8 mouse cellular contexts compared by ENCODE assay signal in the genomic region with DNA sequence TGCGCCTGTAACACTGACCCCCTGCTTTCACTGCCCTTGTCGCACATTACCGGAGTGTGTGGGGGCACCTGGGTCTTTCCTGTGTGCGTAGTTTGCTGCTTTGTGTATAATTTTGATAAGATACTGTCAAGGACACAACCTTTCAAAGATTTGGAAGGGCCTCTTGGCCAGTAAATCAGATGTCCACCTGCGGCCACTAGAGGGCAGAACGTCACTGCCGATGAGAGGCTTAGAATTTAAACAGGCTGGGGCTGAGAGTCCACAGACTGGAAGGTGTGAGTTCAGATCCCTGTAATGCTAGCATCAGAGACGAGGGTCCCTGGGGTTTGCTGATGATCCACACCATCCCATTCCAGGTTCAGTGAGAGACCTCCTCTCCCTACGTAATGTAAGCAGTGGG. TPM values are rescaled to one million over a fixed set of nuclear protein-coding genes. Genes with fewer than 3 reads are reported as not detected.
DNase-seq lines count a peak whose midpoint lies in the region; ATAC-seq lines count a peak whose summit lies in the region.

No protein-coding gene starts in this region.

- H3K4me2 ChIP-seq in heart, embryonic 11.5 days: no peak overlapping the region
- H3K4me2 ChIP-seq in midbrain, embryonic 15.5 days: no peak overlapping the region

- WGBS in heart, embryonic 11.5 days (ENCODE audit: insufficient replicate concordance): 31% methylated on average over 9 of the region's 9 CpGs
- WGBS in midbrain, embryonic 15.5 days: 44% methylated on average over 9 of the region's 9 CpGs

- no peak for ATAC-seq in heart, embryonic 11.5 days (replicated peaks; ENCODE audit: insufficient number of reproducible peaks, low FRiP score, low TSS enrichment)
- ATAC-seq in midbrain, embryonic 15.5 days (replicated peaks): peak; percentile 38; the same call in 1 of the 2 replicates

- no peaks in the 10 kb centered on the region; the same call in 1 of the 2 replicates for H3K9me3 ChIP-seq in heart, embryonic 11.5 days (replicated peaks; ENCODE audit: control insufficient read depth, low read length)
- H3K9me3 ChIP-seq in midbrain, embryonic 15.5 days: no peaks in the 10 kb centered on the region

- intact Hi-C loops in left cerebral cortex, postnatal 4 days (cut with DNase I): no loop called here

- DNase-seq in heart, adult 11 months: peak; percentile 95
- peak; percentile 30 for DNase-seq in Muller cell, postnatal 12 days (ENCODE audit: inconsistent ontology term)
- peak; percentile 74 to 85 for DNase-seq in cerebellum, postnatal 25 days
- peak; percentile 80 for DNase-seq in heart, adult 8-10 months (ENCODE audit: low spot score)
- DNase-seq in left cerebral cortex, postnatal 4 days: peak; percentile 76
- peak; percentile 65 to 85 for DNase-seq in spleen, postnatal 10 days (ENCODE audit: low spot score in 2 of 2)

- H3K27me3 ChIP-seq in heart, embryonic 11.5 days (ENCODE audit: control insufficient read depth, insufficient read depth, low read length): no peaks in the 10 kb centered on the region
- H3K27me3 ChIP-seq in midbrain, embryonic 15.5 days (replicated peaks): no peaks in the 10 kb centered on the region

- H3K27ac ChIP-seq in heart, embryonic 11.5 days (ENCODE audit: low read depth, low read length): no peak overlapping the region
- no peak overlapping the region for H3K27ac ChIP-seq in midbrain, embryonic 15.5 days

- peaks cover 13% of the 10 kb centered on the region for H3K4me1 ChIP-seq in heart, embryonic 11.5 days (ENCODE audit: control insufficient read depth, insufficient read depth, low read length)
- peaks cover 3% of the 10 kb centered on the region; the same call in 1 of the 2 replicates for H3K4me1 ChIP-seq in midbrain, embryonic 15.5 days

- H3K9ac ChIP-seq in heart, embryonic 11.5 days (ENCODE audit: low read depth, low read length): no peak overlapping the region
- H3K9ac ChIP-seq in midbrain, embryonic 15.5 days: no peak overlapping the region

- H3K36me3 ChIP-seq in heart, embryonic 11.5 days (ENCODE audit: control insufficient read depth, insufficient read depth, low read length): peaks cover 16% of the 10 kb centered on the region
- peaks cover 9% of the 10 kb centered on the region; the same call in 1 of the 2 replicates for H3K36me3 ChIP-seq in midbrain, embryonic 15.5 days (replicated peaks)

- H3K4me3 ChIP-seq in heart, embryonic 11.5 days (ENCODE audit: low read depth, low read length): no peak overlapping the region
- no peak overlapping the region for H3K4me3 ChIP-seq in midbrain, embryonic 15.5 days

RNA-seq across cellular contexts. Expression of a gene that starts 13.5 kb away (rescaled TPM):
- polyA plus RNA-seq in heart, embryonic 11.5 days (2014; fragmentation: Nextera tagmentation; extraction: Ambion mirVana): 339 and 341 TPM in 2 replicates
- 10 to 100 TPM; 17.8 to 27.4 (median 21.4) TPM for total RNA-seq in heart, adult 8-10 months (2022)
- 10 to 100 TPM; 13.0 to 16.7 TPM for total RNA-seq in left cerebral cortex, postnatal 4 days (2021)
- polyA plus RNA-seq in midbrain, embryonic 15.5 days (2015; fragmentation: Nextera tagmentation; extraction: Ambion mirVana): 55.4 and 62.2 TPM in 2 replicates

RNA-seq across cellular contexts. Expression of a gene that starts 16.0 kb away (rescaled TPM):
- polyA plus RNA-seq in heart, embryonic 11.5 days (2014; fragmentation: Nextera tagmentation; extraction: Ambion mirVana): 11.7 and 13.3 TPM in 2 replicates
- 1 to 10 TPM; 5.6 to 7.8 (median 6.7) TPM for total RNA-seq in heart, adult 8-10 months (2022)
- 1 to 10 TPM; 6.2 to 7.2 TPM for total RNA-seq in left cerebral cortex, postnatal 4 days (2021)
- polyA plus RNA-seq in midbrain, embryonic 15.5 days (2015; fragmentation: Nextera tagmentation; extraction: Ambion mirVana): 15.7 and 15.9 TPM in 2 replicates

RNA-seq across cellular contexts. Expression of a gene that starts 16.3 kb away (rescaled TPM):
- polyA plus RNA-seq in heart, embryonic 11.5 days (2014; fragmentation: Nextera tagmentation; extraction: Ambion mirVana): 54.2 and 58.9 TPM in 2 replicates
- 10 to 100 TPM; 30.6 to 33.8 (median 32.7) TPM for total RNA-seq in heart, adult 8-10 months (2022)
- 10 to 100 TPM; 44.8 to 47.6 TPM for total RNA-seq in left cerebral cortex, postnatal 4 days (2021)
- 67.2 and 72.1 TPM in 2 replicates for polyA plus RNA-seq in midbrain, embryonic 15.5 days (2015; fragmentation: Nextera tagmentation; extraction: Ambion mirVana)

RNA-seq across cellular contexts. Expression of a gene that starts 25.1 kb away (rescaled TPM):
- 15.1 and 20.5 TPM in 2 replicates for polyA plus RNA-seq in heart, embryonic 11.5 days (2014; fragmentation: Nextera tagmentation; extraction: Ambion mirVana)
- total RNA-seq in heart, adult 8-10 months (2022): 10 to 100 TPM; 65.6 to 77.1 (median 67.5) TPM
- total RNA-seq in left cerebral cortex, postnatal 4 days (2021): 10 to 100 TPM; 17.7 to 18.3 TPM
- 32.0 and 36.8 TPM in 2 replicates for polyA plus RNA-seq in midbrain, embryonic 15.5 days (2015; fragmentation: Nextera tagmentation; extraction: Ambion mirVana)

RNA-seq across cellular contexts. Expression of a gene that starts 25.8 kb away (rescaled TPM):
- polyA plus RNA-seq in heart, embryonic 11.5 days (2014; fragmentation: Nextera tagmentation; extraction: Ambion mirVana): 7.9 and 12.1 TPM in 2 replicates
- total RNA-seq in heart, adult 8-10 months (2022): 10 to 100 TPM; 22.4 to 26.3 (median 24.9) TPM
- total RNA-seq in left cerebral cortex, postnatal 4 days (2021): 10 to 100 TPM; 77.9 to 80.6 TPM
- 16.2 and 18.1 TPM in 2 replicates for polyA plus RNA-seq in midbrain, embryonic 15.5 days (2015; fragmentation: Nextera tagmentation; extraction: Ambion mirVana)

Comparison
In these comparisons a context has a peak if more than half of its experiments do, and no peak if none do; other contexts are left out.
1. DNase-seq: peak in every context shown above with its lines; median percentile 95 in heart, adult 11 months; 80 in heart, adult 8-10 months; 80 in cerebellum, postnatal 25 days; 76 in left cerebral cortex, postnatal 4 days; 75 in spleen, postnatal 10 days; 30 in Muller cell, postnatal 12 days.